Mouse (Mus musculus) MEL (cell line): ENCODE data around the gene Ppp1r2. TPM values are rescaled to one million over a fixed set of nuclear protein-coding genes. Genes with fewer than 3 reads are reported as not detected.

Experiments used
- DNase-seq: peaks from one replicate; pipeline ENCODE4 v3.0.0; 2011; ENCODE audit warnings: low read depth, low spot score
- H3K27ac ChIP-seq: 2 replicates; pipeline ENCODE4 v1.5.1; 2012; ENCODE audit warnings: low read depth, mild to moderate bottlenecking, control low read depth, low read length, moderate library complexity; ENCODE audit not compliant: control insufficient read depth
- H3K27me3 ChIP-seq, 2 experiments: fragments of 150-350 bp in 1 of 2; sonication (generic) in 1 of 2; 2 replicates each; pipeline ENCODE4 v1.6.1; 2012; ENCODE audit warnings: low read length in 2 of 2, mild to moderate bottlenecking in 2 of 2, improper control_type of control experiment in 1 of 2, moderate library complexity in 1 of 2; ENCODE audit not compliant: insufficient read depth in 2 of 2, control insufficient read depth in 1 of 2
- H3K36me3 ChIP-seq, 2 experiments: 2 replicates each; pipeline ENCODE4 v1.6.1; 2012 to 2014; ENCODE audit warnings: low read length in 2 of 2, improper control_type of control experiment in 1 of 2, inconsistent platforms in 1 of 2, mild to moderate bottlenecking in 1 of 2; ENCODE audit not compliant: insufficient read depth in 2 of 2, control insufficient read depth in 1 of 2
- H3K4me1 ChIP-seq, 2 experiments: fragments of 150-350 bp in 1 of 2; sonication (generic) in 1 of 2; 2 replicates each; pipeline ENCODE4 v1.6.1; 2012; ENCODE audit warnings: low read length in 2 of 2, improper control_type of control experiment in 1 of 2, mild to moderate bottlenecking in 1 of 2; ENCODE audit not compliant: insufficient read depth in 2 of 2, control insufficient read depth in 1 of 2
- H3K4me3 ChIP-seq, 2 experiments: fragments of 150-350 bp in 1 of 2; sonication (generic) in 1 of 2; 2 replicates each; pipeline ENCODE4 v1.5.1; 2012; ENCODE audit warnings: low read depth in 2 of 2, low read length in 2 of 2, mild to moderate bottlenecking in 2 of 2, moderate library complexity in 2 of 2, control low read depth in 1 of 2, improper control_type of control experiment in 1 of 2; ENCODE audit not compliant: control insufficient read depth in 1 of 2, insufficient read depth in 1 of 2
- H3K79me2 ChIP-seq: 2 replicates; pipeline ENCODE4 v1.6.1; 2012; ENCODE audit warnings: mild to moderate bottlenecking, low read length, moderate library complexity; ENCODE audit not compliant: control insufficient read depth, poor library complexity, insufficient read depth
- H3K9ac ChIP-seq: 2 replicates; pipeline ENCODE4 v1.6.1; 2012; ENCODE audit warnings: low read depth, mild to moderate bottlenecking, control low read depth, low read length, moderate library complexity; ENCODE audit not compliant: control insufficient read depth, poor library complexity, severe bottlenecking
- H3K9me3 ChIP-seq: fragments of 150-350 bp; sonication (generic); replicated peaks from 2 replicates; pipeline ENCODE4 v1.6.1; 2012; ENCODE audit warnings: mild to moderate bottlenecking, low read length, improper control_type of control experiment, moderate library complexity; ENCODE audit not compliant: insufficient read depth
- BHLHE40 ChIP-seq: IDR thresholded peaks from 2 replicates; pipeline ENCODE4 v1.6.1; 2012; ENCODE audit warnings: low read depth, mild to moderate bottlenecking, inconsistent platforms, low read length, improper control_type of control experiment, borderline replicate concordance
- CHD1 ChIP-seq: IDR thresholded peaks from 2 replicates; pipeline ENCODE4 v1.6.1; 2012; ENCODE audit warnings: low read depth, mild to moderate bottlenecking, inconsistent platforms, low read length, improper control_type of control experiment
- CTCF ChIP-seq, 3 experiments: IDR thresholded peaks in 2 of 3; conservative IDR thresholded peaks in 1 of 3; 2 replicates each; pipeline ENCODE4 v1.5.1; 2011 to 2012; ENCODE audit warnings: low read length in 3 of 3, low read depth in 2 of 3, mild to moderate bottlenecking in 2 of 3, improper control_type of control experiment in 1 of 3, inconsistent platforms in 1 of 3, mixed read lengths in 1 of 3, moderate library complexity in 1 of 3; ENCODE audit not compliant: control insufficient read depth in 1 of 3, insufficient read depth in 1 of 3, poor library complexity in 1 of 3, severe bottlenecking in 1 of 3
- ETS1 ChIP-seq: IDR thresholded peaks from 2 replicates; pipeline ENCODE4 v1.6.1; 2012; ENCODE audit warnings: low read depth, mild to moderate bottlenecking, inconsistent platforms, low read length, improper control_type of control experiment, moderate library complexity
- JUND ChIP-seq: IDR thresholded peaks from 2 replicates; pipeline ENCODE4 v1.6.1; 2011; ENCODE audit warnings: low read depth, mild to moderate bottlenecking, improper control_type of control experiment, low read length
- KAT2A ChIP-seq: conservative IDR thresholded peaks from 2 replicates; pipeline ENCODE4 v1.6.1; 2012; ENCODE audit warnings: low read depth, low read length, improper control_type of control experiment, inconsistent platforms
- MEF2A ChIP-seq: IDR thresholded peaks from 2 replicates; pipeline ENCODE4 v1.6.1; 2014; ENCODE audit warnings: low read depth, mild to moderate bottlenecking, inconsistent platforms, low read length, improper control_type of control experiment; ENCODE audit not compliant: poor library complexity, insufficient replicate concordance, severe bottlenecking; ENCODE audit errors: extremely low read depth
- MYB ChIP-seq: IDR thresholded peaks from 2 replicates; pipeline ENCODE4 v1.6.1; 2011; ENCODE audit warnings: mild to moderate bottlenecking, low read depth, low read length, improper control_type of control experiment
- RCOR1 ChIP-seq: IDR thresholded peaks from 2 replicates; pipeline ENCODE4 v1.6.1; 2012; ENCODE audit warnings: low read depth, mild to moderate bottlenecking, inconsistent platforms, low read length, improper control_type of control experiment
- SMC3 ChIP-seq: IDR thresholded peaks from 2 replicates; pipeline ENCODE4 v1.6.1; 2011; ENCODE audit warnings: low read depth, low read length, improper control_type of control experiment
- TAL1 ChIP-seq: IDR thresholded peaks from 2 replicates; pipeline ENCODE4 v1.6.1; 2012; ENCODE audit warnings: mild to moderate bottlenecking, inconsistent platforms, low read length, moderate library complexity, mixed read lengths
- UBTF ChIP-seq: IDR thresholded peaks from 2 replicates; pipeline ENCODE4 v1.6.1; 2012; ENCODE audit warnings: low read depth, mild to moderate bottlenecking, inconsistent platforms, low read length, improper control_type of control experiment, moderate library complexity, borderline replicate concordance; ENCODE audit not compliant: insufficient read depth
- USF1 ChIP-seq: IDR thresholded peaks from 2 replicates; pipeline ENCODE4 v1.6.1; 2014; ENCODE audit warnings: low read depth, mild to moderate bottlenecking, inconsistent platforms, low read length, improper control_type of control experiment, moderate library complexity
- USF2 ChIP-seq, 2 experiments: IDR thresholded peaks; 2 replicates each; pipeline ENCODE4 v1.6.1; 2011 to 2012; ENCODE audit warnings: improper control_type of control experiment in 2 of 2, low read length in 2 of 2, borderline replicate concordance in 1 of 2, inconsistent platforms in 1 of 2, low read depth in 1 of 2, mild to moderate bottlenecking in 1 of 2; ENCODE audit not compliant: insufficient read depth in 1 of 2
- ZKSCAN1 ChIP-seq: IDR thresholded peaks from 2 replicates; pipeline ENCODE4 v1.6.1; 2012; ENCODE audit warnings: low read depth, mild to moderate bottlenecking, inconsistent platforms, low read length, improper control_type of control experiment, moderate library complexity
- polyA plus RNA-seq, 2 experiments: library from polyadenylated mRNA; stranded (reverse) in 1 of 2; unstranded in 1 of 2; fragments of >175 nt in 1 of 2; fragments of >200 nt in 1 of 2; gene quantifications; 2 replicates each; pipeline versions ENCODE4 v1.2.1 to v1.2.4; 2012; ENCODE audit warnings: low replicate concordance in 2 of 2, low read depth in 1 of 2; ENCODE audit not compliant: insufficient read length in 2 of 2, insufficient read depth in 1 of 2, missing spikeins in 1 of 2
- total RNA-seq: library from RNA; depleted of rRNA; stranded (reverse); fragments of 300-350 nt; gene quantifications from 2 replicates; pipeline ENCODE4 v1.2.3, GENCODE M21; 2012

The Ppp1r2 gene
- total and polyA plus RNA-seq, 3 experiments = 31.2 to 36.2 TPM; not detected in 1

DNA sequence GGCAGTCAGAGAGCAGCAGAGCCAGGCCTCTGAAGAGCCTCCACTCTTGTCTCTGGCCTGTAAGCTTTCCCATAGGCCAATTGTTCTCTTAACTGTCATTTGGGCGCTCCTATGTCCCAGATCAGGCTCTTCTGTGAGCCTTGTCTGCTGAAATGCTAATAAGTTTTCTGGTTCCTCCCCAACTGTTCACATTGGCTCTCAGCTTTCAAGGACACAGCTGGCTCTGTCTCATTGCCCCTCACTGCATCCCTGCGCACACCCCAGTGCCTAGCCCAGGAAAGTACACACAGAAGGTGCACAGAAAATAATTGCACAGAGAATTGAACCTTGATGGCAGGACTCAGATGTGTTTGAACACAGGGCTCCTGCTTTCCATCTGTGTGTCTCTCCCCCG lies 24.9 kb upstream of the Ppp1r2 start:
- TF ChIP-seq CHD1 (no peak), MYB (no peak), KAT2A (no peak), MEF2A (no peak), UBTF (no peak), SMC3 (no peak), ZKSCAN1 (no peak), ETS1 (no peak)
- H3K79me2 ChIP-seq = no peaks in the 10 kb centered on the region
- no peaks in the 10 kb centered on the region for H3K9me3 ChIP-seq
- no peak overlapping the region for H3K9ac ChIP-seq
- no peaks in the 10 kb centered on the region; a peak in 1 of 4 replicates for H3K27me3 ChIP-seq
- H3K4me1 ChIP-seq = no peaks in the 10 kb centered on the region
- no peaks in the 10 kb centered on the region for H3K36me3 ChIP-seq
- H3K4me3 ChIP-seq = no peak overlapping the region
- no peak overlapping the region for H3K27ac ChIP-seq
- DNase-seq = no peak

DNA sequence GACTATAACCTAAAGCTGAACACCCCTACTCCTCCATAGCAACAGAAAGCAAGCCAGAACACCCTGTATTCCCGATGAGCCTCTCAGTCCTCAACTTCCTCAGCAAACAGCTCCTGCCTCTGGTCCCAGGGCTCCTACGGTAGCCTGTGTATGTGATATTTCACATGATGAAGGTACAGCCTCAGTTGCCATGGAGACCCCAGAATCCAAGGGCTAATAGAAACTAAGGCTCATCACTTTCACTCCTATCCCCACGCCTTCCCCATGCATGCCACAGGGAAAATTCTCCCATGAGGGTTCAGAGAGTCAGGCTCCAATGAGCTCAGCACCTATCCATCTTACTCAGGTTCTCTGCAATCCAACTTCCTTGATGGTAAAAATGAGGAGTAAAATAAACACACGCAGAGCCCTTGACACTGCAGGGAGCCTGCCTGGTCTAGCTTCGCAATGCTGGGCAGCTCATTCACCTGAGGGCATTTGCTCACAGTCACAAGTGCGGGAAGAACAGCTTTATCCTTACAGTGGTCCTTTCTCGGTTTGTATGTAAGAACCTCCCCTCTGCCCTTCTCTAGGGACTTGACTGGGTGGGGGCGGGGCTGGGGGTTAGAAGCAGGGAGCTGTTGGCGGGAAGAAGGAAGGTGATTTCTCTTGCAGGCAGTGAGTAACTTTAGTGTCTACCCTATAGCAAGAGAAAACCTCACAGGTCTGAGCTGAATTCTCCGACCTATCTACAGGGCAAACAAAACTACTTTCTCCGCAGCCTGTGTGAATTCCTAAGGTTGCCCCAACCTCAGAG lies 24.3 kb upstream of the Ppp1r2 start:
- H3K27ac ChIP-seq = no peak overlapping the region
- no peaks in the 10 kb centered on the region; a peak in 1 of 4 replicates for H3K27me3 ChIP-seq
- no peak for DNase-seq
- H3K4me3 ChIP-seq = no peak overlapping the region
- H3K79me2 ChIP-seq = no peaks in the 10 kb centered on the region
- no peak overlapping the region for H3K9ac ChIP-seq
- no peaks in the 10 kb centered on the region for H3K4me1 ChIP-seq
- no peaks in the 10 kb centered on the region for H3K36me3 ChIP-seq
- no peaks in the 10 kb centered on the region for H3K9me3 ChIP-seq
- TF ChIP-seq JUND = no peak
- TF ChIP-seq RCOR1 = no peak
- TF ChIP-seq BHLHE40 = no peak
- TF ChIP-seq TAL1 = no peak
- TF ChIP-seq USF2 (IDR thresholded peaks at IDR 0.05; ENCODE audit: borderline replicate concordance in 1 of 2, insufficient read depth in 1 of 2, low read depth in 1 of 2, low read length in 2 of 2) = no peak
- no peak for TF ChIP-seq MEF2A
- TF ChIP-seq UBTF = no peak
- TF ChIP-seq CTCF (IDR thresholded peaks at IDR 0.05 in 2 of 3, conservative IDR thresholded peaks at IDR 0.05 in 1 of 3; ENCODE audit: control insufficient read depth in 1 of 3, insufficient read depth in 1 of 3, low read depth in 2 of 3, low read length in 3 of 3, poor library complexity in 1 of 3, severe bottlenecking in 1 of 3) = no peak
- no peak for TF ChIP-seq USF1
- no peak for TF ChIP-seq CHD1
- no peak for TF ChIP-seq MYB
